Mouse (Mus musculus) brain, embryonic 14.5 days (tissue): ENCODE data around the gene Slc44a5.

Experiments used
- CTCF ChIP-seq: fragments of 200-500 bp; IDR thresholded peaks from 2 replicates; pipeline ENCODE4 v1.5.1; 2012; ENCODE audit warnings: inconsistent platforms, mild to moderate bottlenecking, moderate library complexity, borderline replicate concordance; ENCODE audit not compliant: insufficient read depth, insufficient read length; ENCODE audit errors: extremely low read depth
- POLR2A ChIP-seq: fragments of 200-500 bp; IDR thresholded peaks from 2 replicates; pipeline ENCODE4 v1.6.1; 2012; ENCODE audit warnings: mild to moderate bottlenecking, inconsistent platforms, borderline replicate concordance; ENCODE audit not compliant: poor library complexity, insufficient read depth, insufficient read length, severe bottlenecking; ENCODE audit errors: extremely low read depth

DNA sequence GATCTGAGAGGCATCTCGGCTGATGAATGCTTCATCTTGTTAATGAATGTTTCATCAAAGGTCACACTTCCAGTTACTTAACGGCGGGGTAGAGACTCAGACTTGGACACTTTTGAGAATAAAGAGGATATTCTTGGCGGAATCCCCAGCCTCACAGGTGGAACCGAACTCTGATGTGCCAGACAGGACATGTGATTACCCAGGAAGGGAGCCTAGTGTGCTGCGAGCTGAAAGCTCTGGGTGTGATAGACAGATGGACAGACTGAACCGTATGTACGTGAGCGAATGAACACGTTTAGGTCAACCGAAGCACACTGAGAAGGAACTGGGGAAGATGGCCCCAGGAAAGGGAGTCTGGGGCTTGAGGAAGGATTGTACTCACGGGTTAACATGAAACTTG, 228.6 kb downstream of the Slc44a5 start:
- TF ChIP-seq POLR2A (no peak), CTCF (no peak)
